Mouse (Mus musculus): Measurements from ENCODE around the gene Gm11111.

The Gm11111 gene

DNA sequence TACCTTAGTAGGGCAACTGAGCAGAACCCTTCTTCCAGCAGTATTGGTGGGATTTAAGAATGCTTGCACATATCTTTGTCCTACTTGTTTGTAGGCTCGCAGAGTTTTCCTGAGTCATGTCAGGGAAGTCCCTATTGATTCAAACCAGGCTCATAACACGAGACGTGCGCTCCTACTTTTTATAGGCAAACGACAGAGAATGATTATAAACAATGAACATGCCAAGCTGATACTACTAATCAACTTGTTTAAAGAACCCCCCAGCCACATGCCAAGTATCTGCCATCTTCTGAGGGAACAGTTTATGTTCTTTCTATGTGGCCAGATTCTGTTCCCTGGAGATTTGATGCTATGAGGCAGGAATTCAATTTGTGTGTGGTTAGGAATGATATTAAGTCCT lies 28.3 kb downstream of the Gm11111 start:
- no peak for DNase-seq (ENCODE audit: extremely low spot score, low spot score)

DNA sequence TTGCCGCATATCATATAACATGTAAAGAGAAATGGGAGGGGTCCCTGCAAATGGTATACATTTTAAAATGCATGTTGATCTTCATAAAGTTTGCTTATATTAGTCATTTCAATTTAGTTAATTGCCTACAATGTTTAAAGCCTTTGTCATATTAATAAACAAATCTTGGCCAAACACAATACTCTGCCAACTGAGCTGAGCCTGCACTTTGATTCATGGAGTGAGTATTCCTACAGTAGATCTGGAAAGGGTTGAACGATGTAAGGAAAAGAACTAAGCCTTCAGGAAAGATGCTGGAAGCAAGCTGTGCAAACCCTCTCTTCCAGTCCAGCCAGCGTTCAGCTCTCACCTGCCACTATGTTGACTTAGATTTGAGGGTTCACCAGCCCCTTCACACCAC lies 29.6 kb downstream of the Gm11111 start:
- DNase-seq (ENCODE audit: extremely low spot score, low spot score), result no peak

DNA sequence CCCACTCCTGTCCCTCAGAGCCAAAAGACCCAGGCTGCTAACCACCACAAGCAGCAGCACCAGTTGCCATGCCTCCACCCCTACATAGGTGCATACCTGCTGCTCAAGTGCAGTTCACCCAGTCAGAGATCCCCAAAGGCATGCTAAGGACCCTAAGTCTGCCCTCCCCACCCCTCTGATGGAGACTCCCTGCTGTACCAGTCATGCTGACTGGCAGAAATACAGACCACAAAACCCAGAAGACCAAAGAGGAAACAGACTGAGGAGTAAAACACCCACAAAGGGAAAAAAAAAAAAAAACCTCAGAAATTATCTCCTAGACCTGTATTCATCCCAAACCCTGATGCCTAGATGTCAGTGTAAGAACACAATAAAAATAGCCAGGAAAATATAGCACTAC lies 33.4 kb downstream of the Gm11111 start:
- DNase-seq (ENCODE audit: extremely low spot score, low spot score), result no peak
